Mouse (Mus musculus): ENCODE measurements at regions not wholly inside any gene's neighbourhood (a gene's known extent, or its start where the extent isn't known, plus 50 kb on each side); places are given as distances from the start of the nearest gene placed in this dataset.
"Not testable (repeated sequence)": the region's sequence is repeated elsewhere in the genome, so short reads cannot be mapped to it uniquely, and the experiment has no call there.

DNA sequence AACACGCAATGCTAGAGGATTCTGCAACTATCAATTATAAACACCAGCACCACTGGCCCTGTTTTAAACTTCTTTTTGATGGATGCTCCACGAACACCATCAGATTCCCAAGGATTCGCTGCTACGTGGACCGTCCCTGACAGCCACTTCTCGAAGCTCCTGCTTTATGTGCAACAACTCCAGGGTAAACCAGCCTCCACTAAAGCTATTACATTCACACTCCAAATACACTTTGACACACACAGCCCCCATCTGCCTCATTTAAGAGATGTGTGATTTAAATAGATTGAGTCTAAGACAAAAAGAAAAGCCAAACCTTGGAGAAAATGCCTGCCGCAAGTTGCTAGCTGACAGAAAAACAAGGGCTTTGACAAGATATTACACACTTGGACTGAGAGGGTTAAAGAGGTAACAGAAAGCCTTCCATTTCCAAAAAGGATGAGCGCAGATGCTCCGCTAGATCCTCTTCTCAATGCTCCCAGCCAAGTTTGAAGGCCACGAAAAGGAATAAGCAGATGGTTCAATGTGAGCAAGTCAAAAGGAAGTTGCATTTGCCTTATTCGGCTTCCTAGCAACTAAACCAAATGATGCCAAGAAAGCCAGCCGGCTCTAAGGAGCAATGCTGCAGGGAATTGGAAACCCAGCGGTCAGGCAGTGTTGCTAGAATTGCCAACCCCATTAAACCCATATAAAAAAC is 54.0 kb upstream of the Cnep1r1 start:
- no peaks in the 10 kb centered on the region for H3K27me3 ChIP-seq
- H3K4me3 ChIP-seq: no peak overlapping the region
- H3K9me3 ChIP-seq: no peaks in the 10 kb centered on the region
- no peak overlapping the region for H3K9ac ChIP-seq
- no peak for ATAC-seq (ENCODE audit: low FRiP score, low read depth)
- H3K36me3 ChIP-seq: no peaks in the 10 kb centered on the region
- H3K4me2 ChIP-seq: no peak overlapping the region
- no peaks in the 10 kb centered on the region for H3K4me1 ChIP-seq (replicated peaks)
- no peak overlapping the region; the same call in 1 of the 2 replicates for H3K27ac ChIP-seq (replicated peaks)
- 72% methylated on average over 13 of the region's 13 CpGs for WGBS

DNA sequence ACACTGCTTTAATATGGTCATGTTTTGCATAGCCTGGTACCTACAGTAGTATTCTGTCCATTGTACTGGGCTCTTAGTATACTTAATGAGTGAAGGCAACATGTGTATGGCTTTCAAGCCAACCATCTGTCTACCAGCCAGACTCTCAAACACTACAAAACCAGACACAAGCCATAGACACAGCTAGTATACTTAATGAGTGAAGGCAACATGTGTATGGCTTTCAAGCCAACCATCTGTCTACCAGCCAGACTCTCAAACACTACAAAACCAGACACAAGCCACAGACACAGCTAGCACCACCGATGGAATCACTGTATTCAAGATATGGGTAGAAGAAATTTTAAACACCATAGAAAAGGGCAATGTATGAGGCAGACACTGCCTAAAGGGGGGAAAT is 59.5 kb upstream of the Cnep1r1 start:
- not testable (repeated sequence) for H3K4me1 ChIP-seq (replicated peaks); ATAC-seq (ENCODE audit: low FRiP score, low read depth); H3K27me3 ChIP-seq; H3K4me2 ChIP-seq; H3K9me3 ChIP-seq; H3K4me3 ChIP-seq; H3K9ac ChIP-seq; H3K27ac ChIP-seq (replicated peaks); H3K36me3 ChIP-seq
- WGBS: 69% methylated on average over 1 of the region's 1 CpGs

DNA sequence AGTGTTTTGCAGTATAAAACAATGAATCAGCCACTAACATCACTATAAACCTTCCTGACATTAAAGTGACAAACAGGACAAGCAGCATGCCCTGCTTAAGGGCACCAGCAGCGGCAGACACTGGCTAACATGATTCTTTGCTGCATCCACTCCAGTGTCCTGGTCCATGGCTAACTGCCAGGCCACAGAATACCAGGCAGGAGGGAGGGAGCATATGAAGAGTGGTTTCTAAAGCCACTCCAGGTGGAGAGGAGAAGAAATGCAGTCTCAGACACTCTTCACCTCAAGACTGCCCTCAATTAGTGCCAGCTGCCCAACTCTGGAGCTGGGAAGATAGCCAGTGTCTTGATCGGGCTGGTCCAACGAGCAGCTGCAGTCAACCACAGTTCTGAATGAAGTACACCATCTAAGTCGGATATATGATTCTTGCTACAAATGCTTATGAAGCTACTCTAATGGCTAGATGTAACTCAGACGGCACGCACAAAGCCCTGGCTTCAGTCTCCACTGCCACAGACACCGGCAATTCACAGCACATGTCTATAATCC is 60.8 kb upstream of the Cnep1r1 start:
- no peaks in the 10 kb centered on the region for H3K9me3 ChIP-seq
- no peak overlapping the region for H3K9ac ChIP-seq
- no peak for ATAC-seq (ENCODE audit: low FRiP score, low read depth)
- no peaks in the 10 kb centered on the region for H3K4me1 ChIP-seq (replicated peaks)
- H3K36me3 ChIP-seq: no peaks in the 10 kb centered on the region
- H3K4me3 ChIP-seq: no peak overlapping the region
- H3K4me2 ChIP-seq: no peak overlapping the region
- no peaks in the 10 kb centered on the region for H3K27me3 ChIP-seq
- 86% methylated on average over 7 of the region's 7 CpGs for WGBS
- no peak overlapping the region for H3K27ac ChIP-seq (replicated peaks)

- H3K27me3 ChIP-seq: no peaks in the 10 kb centered on the region
- no peak overlapping the region for H3K27ac ChIP-seq (replicated peaks)
- H3K4me3 ChIP-seq: no peak overlapping the region
- no peak overlapping the region for H3K9ac ChIP-seq
- no peaks in the 10 kb centered on the region for H3K4me1 ChIP-seq (replicated peaks)
- 86% methylated on average over 10 of the region's 10 CpGs for WGBS
- no peak overlapping the region for H3K4me2 ChIP-seq
- H3K36me3 ChIP-seq: no peaks in the 10 kb centered on the region
- ATAC-seq (ENCODE audit: low FRiP score, low read depth): no peak
- H3K9me3 ChIP-seq: no peaks in the 10 kb centered on the region
Observed at GRCm38 (mm10) chr8:88050651-88051050, 67.9 kb upstream of the Cnep1r1 start.

DNA sequence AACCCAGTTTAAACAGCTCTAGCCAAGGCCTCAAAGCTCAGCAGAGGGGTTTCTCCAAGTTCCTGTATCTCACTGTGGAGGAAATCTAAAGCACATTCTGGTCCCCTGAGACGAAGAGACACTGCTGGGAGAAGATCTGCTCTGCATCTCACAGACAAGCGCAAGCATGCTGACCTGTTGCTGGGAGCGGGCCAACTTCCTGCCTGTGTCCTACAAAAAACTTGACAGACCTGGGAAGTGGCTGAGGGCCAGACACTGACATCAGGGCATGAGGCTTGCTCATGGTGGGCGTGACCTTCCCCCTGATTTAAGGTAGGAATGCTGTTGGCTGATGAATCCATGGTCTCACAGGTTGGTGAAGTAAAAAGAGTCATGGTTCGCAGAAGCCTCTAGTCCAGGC is 69.5 kb upstream of the Cnep1r1 start:
- H3K36me3 ChIP-seq: no peaks in the 10 kb centered on the region
- H3K27ac ChIP-seq (replicated peaks): no peak overlapping the region
- H3K9ac ChIP-seq: no peak overlapping the region
- H3K4me1 ChIP-seq (replicated peaks): no peaks in the 10 kb centered on the region
- ATAC-seq (ENCODE audit: low FRiP score, low read depth): no peak
- H3K9me3 ChIP-seq: no peaks in the 10 kb centered on the region
- no peak overlapping the region for H3K4me2 ChIP-seq
- no peaks in the 10 kb centered on the region for H3K27me3 ChIP-seq
- 82% methylated on average over 5 of the region's 5 CpGs for WGBS
- H3K4me3 ChIP-seq: no peak overlapping the region

GRCm38 (mm10) chr8:88045995-88046394 is 72.6 kb upstream of the Cnep1r1 start:
- ATAC-seq (ENCODE audit: low FRiP score, low read depth): no peak
- Histone ChIP-seq H3K4me2 (no peak overlapping the region), H3K4me3 (no peak overlapping the region), H3K36me3 (no peaks in the 10 kb centered on the region), H3K27me3 (no peaks in the 10 kb centered on the region), H3K9ac (no peak overlapping the region), H3K27ac (replicated peaks) (no peak overlapping the region), H3K4me1 (replicated peaks) (no peaks in the 10 kb centered on the region), H3K9me3 (no peaks in the 10 kb centered on the region)
- 90% methylated on average over 4 of the region's 4 CpGs for WGBS

GRCm38 (mm10) chr8:88039286-88039685 is 79.3 kb upstream of the Cnep1r1 start:
- H3K4me1 ChIP-seq (replicated peaks): no peaks in the 10 kb centered on the region
- no peaks in the 10 kb centered on the region for H3K9me3 ChIP-seq
- no peak for ATAC-seq (ENCODE audit: low FRiP score, low read depth)
- no peaks in the 10 kb centered on the region for H3K36me3 ChIP-seq
- no peaks in the 10 kb centered on the region for H3K27me3 ChIP-seq
- no peak overlapping the region for H3K27ac ChIP-seq (replicated peaks)
- no peak overlapping the region for H3K9ac ChIP-seq
- no peak overlapping the region for H3K4me3 ChIP-seq
- no peak overlapping the region for H3K4me2 ChIP-seq
- 29% methylated on average over 6 of the region's 6 CpGs for WGBS

- no peaks in the 10 kb centered on the region for H3K36me3 ChIP-seq
- no peaks in the 10 kb centered on the region for H3K4me1 ChIP-seq (replicated peaks)
- H3K4me2 ChIP-seq: no peak overlapping the region
- WGBS: 87% methylated on average over 2 of the region's 2 CpGs
- H3K27me3 ChIP-seq: no peaks in the 10 kb centered on the region
- no peaks in the 10 kb centered on the region for H3K9me3 ChIP-seq
- H3K9ac ChIP-seq: no peak overlapping the region
- no peak overlapping the region for H3K27ac ChIP-seq (replicated peaks)
- no peak overlapping the region for H3K4me3 ChIP-seq
- ATAC-seq (ENCODE audit: low FRiP score, low read depth): no peak
Observed at GRCm38 (mm10) chr8:88037994-88038393, 78.6 kb upstream of the Zfp423 start.

GRCm38 (mm10) chr8:88033054-88033453 is 73.7 kb upstream of the Zfp423 start:
- 77% methylated on average over 6 of the region's 6 CpGs for whole genome bisulfite sequencing
- Histone ChIP-seq H3K27ac (replicated peaks) (no peak overlapping the region), H3K4me1 (replicated peaks) (no peaks in the 10 kb centered on the region), H3K27me3 (no peaks in the 10 kb centered on the region), H3K4me3 (no peak overlapping the region), H3K9ac (no peak overlapping the region), H3K4me2 (no peak overlapping the region), H3K9me3 (no peaks in the 10 kb centered on the region), H3K36me3 (no peaks in the 10 kb centered on the region)
- ATAC-seq (ENCODE audit: low FRiP score, low read depth): no peak

DNA sequence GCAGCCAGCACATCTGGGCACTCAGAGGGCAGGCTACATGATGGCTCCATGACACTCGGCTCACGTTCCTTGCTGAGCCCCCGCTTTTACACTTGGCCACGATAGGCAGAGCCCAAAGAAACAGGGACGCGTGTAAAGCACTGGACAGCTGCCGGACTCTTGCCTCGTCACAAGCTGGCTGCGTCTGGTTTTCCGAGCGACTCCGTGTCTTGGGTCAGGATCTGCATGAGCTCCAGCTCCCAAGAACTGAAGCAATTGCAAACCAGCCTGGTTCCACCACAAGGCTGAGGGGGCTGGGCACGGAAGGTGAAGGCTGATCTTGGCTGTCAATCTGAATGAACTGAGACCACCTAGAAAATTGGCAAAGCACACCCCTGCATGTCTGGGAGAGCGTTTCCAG is 65.1 kb upstream of the Zfp423 start:
- no peak for ATAC-seq (ENCODE audit: low FRiP score, low read depth)
- Histone ChIP-seq H3K4me1 (replicated peaks) (peaks cover 9% of the 10 kb centered on the region), H3K4me3 (no peak overlapping the region), H3K27ac (replicated peaks) (no peak overlapping the region), H3K9me3 (no peaks in the 10 kb centered on the region), H3K36me3 (no peaks in the 10 kb centered on the region), H3K9ac (no peak overlapping the region), H3K27me3 (no peaks in the 10 kb centered on the region), H3K4me2 (no peak overlapping the region)
- WGBS: 84% methylated on average over 14 of the region's 14 CpGs

GRCm38 (mm10) chr8:88023423-88023822 is 64.0 kb upstream of the Zfp423 start:
- ATAC-seq (ENCODE audit: low FRiP score, low read depth): peak; percentile 84; the same call in 1 of the 2 replicates
- WGBS: 14% methylated on average over 5 of the region's 5 CpGs

DNA sequence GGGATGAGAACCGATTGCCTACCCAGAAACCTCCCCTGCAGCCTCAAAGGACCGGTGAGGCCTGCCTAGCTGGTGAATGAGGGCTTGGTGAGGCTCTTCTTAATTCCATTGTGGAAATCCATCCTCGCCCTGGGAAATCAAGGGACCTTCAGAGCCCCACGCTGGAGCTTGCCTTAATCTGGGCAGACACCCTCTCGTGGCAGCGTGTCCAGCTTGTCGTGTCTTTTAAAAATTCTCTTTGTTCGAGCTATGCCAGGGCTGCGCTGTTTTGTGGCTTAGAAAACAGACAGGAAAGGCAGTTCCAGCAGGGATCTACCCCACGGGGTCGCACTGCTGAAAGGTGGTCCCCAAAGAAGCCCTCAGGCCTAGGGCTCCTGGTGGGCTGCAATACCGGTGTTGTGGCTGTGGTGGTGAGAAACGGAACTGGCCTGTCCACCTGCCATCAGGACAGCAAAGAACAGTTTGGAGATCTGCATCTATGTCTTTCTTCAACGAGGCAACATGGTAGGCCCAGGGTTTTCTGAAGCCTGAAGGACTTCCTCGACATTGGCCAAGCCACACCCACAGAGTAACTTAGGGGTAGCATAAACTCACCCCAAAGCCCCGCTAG is 63.5 kb upstream of the Zfp423 start:
- Histone ChIP-seq H3K4me1 (replicated peaks) (peaks cover 9% of the 10 kb centered on the region), H3K27me3 (no peaks in the 10 kb centered on the region), H3K36me3 (no peaks in the 10 kb centered on the region), H3K4me3 (no peak overlapping the region), H3K9ac (no peak overlapping the region), H3K9me3 (no peaks in the 10 kb centered on the region), H3K27ac (replicated peaks) (no peak overlapping the region), H3K4me2 (no peak overlapping the region)
- ATAC-seq (ENCODE audit: low FRiP score, low read depth): no peak
- 55% methylated on average over 16 of the region's 16 CpGs for WGBS

More at GRCm38 (mm10) chr8:88023423-88023822, 64.0 kb upstream of the Zfp423 start:
- Histone ChIP-seq H3K4me3 (no peak overlapping the region), H3K27ac (replicated peaks) (no peak overlapping the region), H3K9me3 (no peaks in the 10 kb centered on the region), H3K4me2 (no peak overlapping the region), H3K27me3 (no peaks in the 10 kb centered on the region), H3K36me3 (no peaks in the 10 kb centered on the region), H3K9ac (no peak overlapping the region), H3K4me1 (replicated peaks) (peaks cover 9% of the 10 kb centered on the region)
